In genomic region chr9:111058943-111059556, GRCm38 (mm10) we compare ENCODE assay signal across 23 mouse cellular contexts. TPM values are rescaled to one million over a fixed set of nuclear protein-coding genes. Genes with fewer than 3 reads are reported as not detected.
DNase-seq lines count a peak whose midpoint lies in the region; ATAC-seq and TF ChIP-seq lines count a peak whose summit lies in the region.
"Had no signal": no experiment of that assay in that cellular context is flagged by ENCODE, and none has a peak within 500 bp of the region (broad histone marks: within the 10 kb centered on the region; RNA-seq: fewer than 3 reads in every experiment).

No protein-coding gene starts in this region.

- H3K4me3 ChIP-seq in erythroblast, embryonic 14.5 days (replicated peaks), result peak overlapping the region; percentile 25
- no peak overlapping the region for H3K4me3 ChIP-seq in MEL (ENCODE audit: control insufficient read depth in 1 of 2, insufficient read depth in 1 of 2, low read depth in 2 of 2, low read length in 2 of 2)
- H3K4me3 ChIP-seq in liver, embryonic 15.5 days (replicated peaks), result no peak overlapping the region
- no peak overlapping the region for H3K4me3 ChIP-seq in hindbrain, embryonic 13.5 days
- H3K4me3 ChIP-seq: embryonic facial prominence, embryonic 13.5 days; hindbrain, embryonic 15.5 days; neural tube, embryonic 12.5 days had no signal

- DNase-seq in MEL (ENCODE audit: low read depth, low spot score), result peak; percentile 20
- DNase-seq in frontal cortex, postnatal 36 days (ENCODE audit: low spot score in 2 of 2), result no peak
- DNase-seq: adrenal gland, postnatal 36 days; cerebellum, adult 9-10 months; gastrocnemius, postnatal 14 days; heart, postnatal 14 days; kidney, adult 11 months; kidney, postnatal 25 days; layer of hippocampus, adult 9-11 months; lung, postnatal 4 days; midbrain, embryonic 14.5 days; right cerebral cortex, postnatal 14 days; thymus, postnatal 36 days had no signal

- no peak overlapping the region for H3K27ac ChIP-seq in MEL (ENCODE audit: control insufficient read depth, low read depth, low read length)
- H3K27ac ChIP-seq in liver, embryonic 15.5 days (replicated peaks), result 0 out of 2 replicates have a peak overlapping the region, but pooled peaks have one; percentile 14
- no peak overlapping the region for H3K27ac ChIP-seq in hindbrain, embryonic 13.5 days
- H3K27ac ChIP-seq: embryonic facial prominence, embryonic 13.5 days; hindbrain, embryonic 15.5 days; neural tube, embryonic 12.5 days had no signal

- peaks cover 27% of the 10 kb centered on the region for H3K27me3 ChIP-seq in erythroblast, embryonic 14.5 days (ENCODE audit: control insufficient read depth)
- no peaks in the 10 kb centered on the region for H3K27me3 ChIP-seq in MEL (ENCODE audit: control insufficient read depth in 1 of 2, insufficient read depth in 2 of 2, low read length in 2 of 2)
- peaks cover 6% of the 10 kb centered on the region; the same call in 1 of the 2 replicates for H3K27me3 ChIP-seq in liver, embryonic 15.5 days
- no peaks in the 10 kb centered on the region for H3K27me3 ChIP-seq in hindbrain, embryonic 13.5 days
- H3K27me3 ChIP-seq: embryonic facial prominence, embryonic 13.5 days; hindbrain, embryonic 15.5 days; neural tube, embryonic 12.5 days had no signal

- no peaks in the 10 kb centered on the region for H3K9me3 ChIP-seq in erythroblast, embryonic 14.5 days (ENCODE audit: control insufficient read depth, low read length)
- no peaks in the 10 kb centered on the region for H3K9me3 ChIP-seq in MEL (replicated peaks; ENCODE audit: insufficient read depth, low read length)
- no peaks in the 10 kb centered on the region for H3K9me3 ChIP-seq in liver, embryonic 15.5 days (replicated peaks)
- H3K9me3 ChIP-seq in hindbrain, embryonic 13.5 days, result no peaks in the 10 kb centered on the region
- H3K9me3 ChIP-seq: embryonic facial prominence, embryonic 13.5 days; hindbrain, embryonic 15.5 days; neural tube, embryonic 12.5 days had no signal

- no peak for TF ChIP-seq POLR2A in MEL (IDR thresholded peaks at IDR 0.05; ENCODE audit: control insufficient read depth in 1 of 2, insufficient read depth in 1 of 2, low read depth in 1 of 2, low read length in 2 of 2, poor library complexity in 1 of 2)

- 28% methylated on average over 10 of the region's 10 CpGs for WGBS in liver, embryonic 15.5 days (ENCODE audit: insufficient replicate concordance)
- 85% methylated on average over 10 of the region's 10 CpGs for WGBS in hindbrain, embryonic 13.5 days

- ATAC-seq in erythroblast, adult 5-6 weeks (replicated peaks; ENCODE audit: low FRiP score, poor library complexity, severe bottlenecking), result no peak
- ATAC-seq in liver, embryonic 15.5 days (ENCODE audit: insufficient read depth), result no peak
- peak; percentile 71 for ATAC-seq in monocyte, adult 5-6 weeks (replicated peaks; ENCODE audit: insufficient number of reproducible peaks, low FRiP score, low TSS enrichment, poor library complexity, severe bottlenecking)
- ATAC-seq in hindbrain, embryonic 13.5 days (ENCODE audit: low FRiP score), result no peak
- no peak for ATAC-seq in activated CD4-positive, CD25-positive, alpha-beta regulatory T cell, adult 4 months

- no peak overlapping the region for H3K9ac ChIP-seq in MEL (ENCODE audit: control insufficient read depth, low read depth, low read length, poor library complexity, severe bottlenecking)
- no peak overlapping the region for H3K9ac ChIP-seq in liver, embryonic 15.5 days
- H3K9ac ChIP-seq in hindbrain, embryonic 13.5 days, result no peak overlapping the region
- H3K9ac ChIP-seq: embryonic facial prominence, embryonic 13.5 days; hindbrain, embryonic 15.5 days; neural tube, embryonic 12.5 days had no signal

- no peaks in the 10 kb centered on the region for H3K79me2 ChIP-seq in MEL (ENCODE audit: control insufficient read depth, insufficient read depth, low read length, poor library complexity)

- H3K36me3 ChIP-seq in erythroblast, embryonic 14.5 days (ENCODE audit: control insufficient read depth), result peaks cover 20% of the 10 kb centered on the region
- peaks cover 0 to 9% of the 10 kb centered on the region in 2 experiments; a peak in 1 of 4 replicates for H3K36me3 ChIP-seq in MEL (ENCODE audit: control insufficient read depth in 1 of 2, insufficient read depth in 2 of 2, low read length in 2 of 2)
- H3K36me3 ChIP-seq in liver, embryonic 15.5 days (replicated peaks), result peaks cover 18% of the 10 kb centered on the region
- H3K36me3 ChIP-seq in hindbrain, embryonic 13.5 days, result no peaks in the 10 kb centered on the region
- H3K36me3 ChIP-seq: embryonic facial prominence, embryonic 13.5 days; hindbrain, embryonic 15.5 days; neural tube, embryonic 12.5 days had no signal

- no peak for TF ChIP-seq EP300 in MEL (IDR thresholded peaks at IDR 0.05; ENCODE audit: low read depth in 1 of 2, low read length in 2 of 2)

- no peak for TF ChIP-seq CTCF in MEL (IDR thresholded peaks at IDR 0.05 in 2 of 3, conservative IDR thresholded peaks at IDR 0.05 in 1 of 3; ENCODE audit: control insufficient read depth in 1 of 3, insufficient read depth in 1 of 3, low read depth in 2 of 3, low read length in 3 of 3, poor library complexity in 1 of 3, severe bottlenecking in 1 of 3)

- peaks cover 57% of the 10 kb centered on the region for H3K4me1 ChIP-seq in erythroblast, embryonic 14.5 days (ENCODE audit: control insufficient read depth)
- peaks cover 0 to 35% of the 10 kb centered on the region in 2 experiments; a peak in 3 of 4 replicates for H3K4me1 ChIP-seq in MEL (ENCODE audit: control insufficient read depth in 1 of 2, insufficient read depth in 2 of 2, low read length in 2 of 2)
- H3K4me1 ChIP-seq in liver, embryonic 15.5 days (replicated peaks), result peaks cover 49% of the 10 kb centered on the region
- no peaks in the 10 kb centered on the region for H3K4me1 ChIP-seq in hindbrain, embryonic 13.5 days (replicated peaks)
- H3K4me1 ChIP-seq: hindbrain, embryonic 15.5 days; neural tube, embryonic 12.5 days had no signal

- TF ChIP-seq RAD21 in MEL (IDR thresholded peaks at IDR 0.05; ENCODE audit: low read depth, low read length), result no peak

- H3K4me2 ChIP-seq in liver, embryonic 15.5 days, result peak overlapping the region; percentile 35
- H3K4me2 ChIP-seq in hindbrain, embryonic 13.5 days, result no peak overlapping the region
- H3K4me2 ChIP-seq: embryonic facial prominence, embryonic 13.5 days; hindbrain, embryonic 15.5 days; neural tube, embryonic 12.5 days had no signal

TF ChIP-seq in MEL, 35 proteins besides CTCF, POLR2A, EP300 and RAD21:
- TF ChIP-seq MYC (IDR thresholded peaks at IDR 0.05; ENCODE audit: low read depth, low read length) (no peak), NRF1 (IDR thresholded peaks at IDR 0.05; ENCODE audit: insufficient read depth, low read depth, low read length, poor library complexity, severe bottlenecking) (no peak), ZKSCAN1 (IDR thresholded peaks at IDR 0.05; ENCODE audit: low read depth, low read length) (no peak), JUND (IDR thresholded peaks at IDR 0.05; ENCODE audit: low read depth, low read length) (no peak), SMC3 (IDR thresholded peaks at IDR 0.05; ENCODE audit: low read depth, low read length) (no peak), USF2 (IDR thresholded peaks at IDR 0.05; ENCODE audit: borderline replicate concordance in 1 of 2, insufficient read depth in 1 of 2, low read depth in 1 of 2, low read length in 2 of 2) (no peak)

RNA-seq across cellular contexts. Expression of gene Ccrl2, which starts 1.7 kb away (rescaled TPM):
- polyA plus RNA-seq in erythroblast, embryonic 14.5 days (2012), result 0.87 and 1.3 TPM in 2 replicates
- 32.7 and 39.5 TPM in 2 replicates for total RNA-seq in erythroblast, adult 5-6 weeks (2015; ENCODE audit: low replicate concordance)
- 43.8 and 65.4 TPM in 2 replicates for total RNA-seq in erythroblast, adult 5-6 weeks (2017; ENCODE audit: low replicate concordance)
- 0.19 and 0.23 TPM in 2 replicates for total RNA-seq in MEL (2012; rRNA removed)
- polyA plus RNA-seq in MEL (2012; ENCODE audit: insufficient read depth in 1 of 2, insufficient read length in 2 of 2, low read depth in 1 of 2, low replicate concordance in 2 of 2, missing spikeins in 1 of 2), result under 1 TPM in 1 of 2 experiments, not detected in 1; 0.75 TPM
- polyA plus RNA-seq in liver, embryonic 15.5 days (2015; fragmentation: Nextera tagmentation; extraction: Ambion mirVana), result 15.1 and 15.7 TPM in 2 replicates
- total RNA-seq in monocyte, adult 5-6 weeks (2017), result 45.5 to 87.2 TPM (median 46.4 TPM) in 3 replicates
- 0.91 and 1.3 TPM in 2 replicates for polyA plus RNA-seq in hindbrain, embryonic 13.5 days (2015; fragmentation: Nextera tagmentation; extraction: Ambion mirVana)
- 10 to 100 TPM; 17.6 to 21.9 TPM for polyA plus RNA-seq in activated CD4-positive, CD25-positive, alpha-beta regulatory T cell, adult 4 months (2017; shearing (Covaris generic))

RNA-seq across cellular contexts. Expression of gene Ltf, which starts 40.0 kb away (rescaled TPM):
- not detected in 2 replicates for polyA plus RNA-seq in erythroblast, embryonic 14.5 days (2012)
- total RNA-seq in erythroblast, adult 5-6 weeks (2015; ENCODE audit: low replicate concordance), result 948 and 1,023 TPM in 2 replicates
- 738 and 893 TPM in 2 replicates for total RNA-seq in erythroblast, adult 5-6 weeks (2017; ENCODE audit: low replicate concordance)
- total RNA-seq in MEL (2012; rRNA removed), result not detected in 2 replicates
- polyA plus RNA-seq in MEL (2012; ENCODE audit: insufficient read depth in 1 of 2, insufficient read length in 2 of 2, low read depth in 1 of 2, low replicate concordance in 2 of 2, missing spikeins in 1 of 2), result under 1 TPM in 1 of 2 experiments, not detected in 1; 0.11 TPM
- polyA plus RNA-seq in liver, embryonic 15.5 days (2015; fragmentation: Nextera tagmentation; extraction: Ambion mirVana), result 139 and 168 TPM in 2 replicates
- total RNA-seq in monocyte, adult 5-6 weeks (2017), result 0.39 to 1.6 TPM in 2 of 3 replicates, not detected in the other
- 1.4 and 2.6 TPM in 2 replicates for polyA plus RNA-seq in hindbrain, embryonic 13.5 days (2015; fragmentation: Nextera tagmentation; extraction: Ambion mirVana)
- polyA plus RNA-seq in activated CD4-positive, CD25-positive, alpha-beta regulatory T cell, adult 4 months (2017; shearing (Covaris generic)), result not detected
- polyA plus RNA-seq: testis, adult 2 months had no signal

RNA-seq across cellular contexts. Expression of gene Lrrfip2, which starts 58.3 kb away (rescaled TPM):
- 1.6 and 3.0 TPM in 2 replicates for polyA plus RNA-seq in erythroblast, embryonic 14.5 days (2012)
- total RNA-seq in erythroblast, adult 5-6 weeks (2015; ENCODE audit: low replicate concordance), result 5.6 and 6.5 TPM in 2 replicates
- total RNA-seq in erythroblast, adult 5-6 weeks (2017; ENCODE audit: low replicate concordance), result 30.9 and 40.8 TPM in 2 replicates
- 26.0 and 28.4 TPM in 2 replicates for total RNA-seq in MEL (2012; rRNA removed)
- 10 to 100 TPM in 1 of 2 experiments, not detected in 1; 42.7 TPM for polyA plus RNA-seq in MEL (2012; ENCODE audit: insufficient read depth in 1 of 2, insufficient read length in 2 of 2, low read depth in 1 of 2, low replicate concordance in 2 of 2, missing spikeins in 1 of 2)
- 17.7 and 17.9 TPM in 2 replicates for polyA plus RNA-seq in liver, embryonic 15.5 days (2015; fragmentation: Nextera tagmentation; extraction: Ambion mirVana)
- total RNA-seq in monocyte, adult 5-6 weeks (2017), result 154 to 232 TPM (median 168 TPM) in 3 replicates
- 42.3 and 45.9 TPM in 2 replicates for polyA plus RNA-seq in hindbrain, embryonic 13.5 days (2015; fragmentation: Nextera tagmentation; extraction: Ambion mirVana)
- polyA plus RNA-seq in activated CD4-positive, CD25-positive, alpha-beta regulatory T cell, adult 4 months (2017; shearing (Covaris generic)), result 10 to 100 TPM in 1 of 2 experiments, 1 to 10 TPM in 1; 8.3 to 12.2 TPM

Comparison
In these comparisons a context has a peak if more than half of its experiments do, and no peak if none do; other contexts are left out.
1. RNA of gene Ltf, which starts 40.0 kb away (polyA plus RNA-seq): 139 to 168 TPM in liver, embryonic 15.5 days; 1.4 to 2.6 TPM in hindbrain, embryonic 13.5 days, 0.11 TPM in MEL, not detected in erythroblast, embryonic 14.5 days and not detected in activated CD4-positive, CD25-positive, alpha-beta regulatory T cell, adult 4 months; every median in the first group is over 10 times any median in the second.